Mouse (Mus musculus): ENCODE results near the gene Cilp.

GRCm38 (mm10) chr9:65234734-65235133 lies 30.2 kb upstream of the Cilp start:
- TF ChIP-seq ZC3H11A (IDR thresholded peaks at IDR 0.05; ENCODE audit: borderline replicate concordance, low read depth, low read length): no peak
- no peak for TF ChIP-seq HCFC1 (IDR thresholded peaks at IDR 0.05; ENCODE audit: borderline replicate concordance, insufficient read depth, low read length)
- TF ChIP-seq ZNF384 (IDR thresholded peaks at IDR 0.05; ENCODE audit: low read depth, low read length): no peak
- TF ChIP-seq CHD2 (IDR thresholded peaks at IDR 0.05; ENCODE audit: low read depth, low read length): no peak
